Mouse (Mus musculus): Measurements from ENCODE around the gene Lrrc10.
"Not testable (repeated sequence)": the region's sequence is repeated elsewhere in the genome, so short reads cannot be mapped to it uniquely, and the experiment has no call there.

The Lrrc10 gene

DNA sequence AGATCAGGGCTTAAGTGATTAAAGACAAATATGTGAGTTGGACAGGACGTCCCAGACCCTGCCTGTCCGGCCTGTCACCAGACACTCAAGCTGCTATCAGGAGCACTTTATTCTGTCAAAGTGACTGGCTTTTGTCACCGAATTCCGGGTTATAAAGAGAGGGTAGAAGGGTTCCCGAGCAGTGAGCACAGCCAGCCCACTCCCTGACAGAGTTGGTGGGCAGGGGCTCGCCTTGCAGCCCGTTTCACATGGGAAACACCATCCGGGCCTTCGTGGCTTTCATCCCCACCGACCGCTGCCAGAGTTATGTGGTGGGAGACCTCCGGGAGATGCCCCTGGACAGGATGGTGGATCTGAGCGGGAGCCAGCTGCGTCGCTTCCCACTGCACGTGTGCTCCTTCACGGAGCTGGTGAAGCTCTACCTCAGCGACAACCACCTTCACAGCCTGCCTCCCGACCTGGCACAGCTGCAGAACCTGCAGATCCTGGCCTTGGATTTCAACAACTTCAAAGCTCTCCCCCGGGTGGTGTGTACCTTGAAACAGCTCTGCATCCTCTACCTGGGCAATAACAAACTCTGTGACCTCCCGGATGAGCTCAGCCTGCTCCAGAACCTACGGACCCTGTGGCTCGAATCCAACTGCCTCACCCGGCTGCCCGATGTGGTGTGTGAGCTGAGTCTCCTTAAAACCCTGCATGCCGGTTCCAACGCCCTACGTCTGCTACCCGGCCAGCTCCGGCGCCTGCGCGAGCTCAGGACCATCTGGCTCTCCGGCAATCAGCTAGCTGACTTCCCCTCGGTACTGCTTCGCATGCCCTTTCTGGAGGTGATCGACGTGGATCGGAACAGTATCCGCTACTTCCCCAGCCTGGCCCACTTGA, at the start of gene Lrrc10:
Gene Lrrc10, plus strand, starts transcription at position 167 of the 882 bp plus-strand sequence.
- no peak for DNase-seq (ENCODE audit: low spot score)

DNA sequence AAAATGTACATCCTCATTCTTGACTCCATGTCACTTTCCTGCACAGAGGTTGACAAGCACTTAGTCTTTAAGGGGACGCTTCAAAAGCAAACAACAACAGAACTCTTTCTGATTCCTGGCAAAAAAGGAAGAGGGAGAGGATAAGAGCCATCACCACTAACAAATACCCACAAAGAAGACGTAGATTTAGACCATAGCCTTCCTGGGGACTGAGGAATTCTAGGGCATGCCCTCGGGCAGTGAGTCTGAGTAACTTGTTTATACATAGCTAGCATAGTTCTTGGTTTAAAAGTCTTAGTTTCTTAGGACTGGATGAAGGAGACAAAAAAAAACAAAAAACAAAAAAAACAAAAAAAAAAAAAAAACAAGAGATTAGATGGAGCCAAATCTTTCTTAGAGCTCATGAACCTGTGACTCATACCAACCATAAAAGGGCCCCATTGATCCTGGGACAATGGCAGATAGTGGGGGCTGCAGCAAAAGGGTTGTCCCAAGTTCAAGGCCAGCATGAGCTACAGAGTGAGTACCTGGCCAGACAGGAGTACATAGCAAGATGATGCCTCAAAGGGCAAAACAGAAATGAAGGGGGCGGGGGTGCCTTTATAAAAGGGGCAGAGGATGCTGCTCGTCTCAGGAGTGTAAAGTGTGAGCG, 49.4 kb upstream of the Lrrc10 start:
- DNase-seq (ENCODE audit: low spot score), result no peak

DNA sequence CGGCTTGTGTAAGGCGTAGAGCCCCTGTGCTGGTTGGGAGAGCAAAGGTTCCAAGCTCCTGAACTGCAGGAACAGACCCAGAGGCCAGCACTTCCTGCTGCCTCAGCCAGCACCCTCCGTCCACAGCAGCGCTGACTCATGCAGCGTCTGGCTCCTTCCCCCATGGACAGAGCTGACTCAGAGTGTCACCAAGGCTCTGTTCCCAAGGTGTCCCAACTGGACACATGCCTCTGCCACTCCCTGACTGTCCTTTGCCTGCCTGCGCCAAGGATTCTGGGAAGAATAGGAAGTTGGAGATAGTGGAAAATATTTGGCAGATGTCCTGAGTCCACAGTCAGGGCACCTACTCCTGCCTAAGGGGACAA, 48.9 kb upstream of the Lrrc10 start:
- DNase-seq (ENCODE audit: low spot score), result peak; percentile 85

DNA sequence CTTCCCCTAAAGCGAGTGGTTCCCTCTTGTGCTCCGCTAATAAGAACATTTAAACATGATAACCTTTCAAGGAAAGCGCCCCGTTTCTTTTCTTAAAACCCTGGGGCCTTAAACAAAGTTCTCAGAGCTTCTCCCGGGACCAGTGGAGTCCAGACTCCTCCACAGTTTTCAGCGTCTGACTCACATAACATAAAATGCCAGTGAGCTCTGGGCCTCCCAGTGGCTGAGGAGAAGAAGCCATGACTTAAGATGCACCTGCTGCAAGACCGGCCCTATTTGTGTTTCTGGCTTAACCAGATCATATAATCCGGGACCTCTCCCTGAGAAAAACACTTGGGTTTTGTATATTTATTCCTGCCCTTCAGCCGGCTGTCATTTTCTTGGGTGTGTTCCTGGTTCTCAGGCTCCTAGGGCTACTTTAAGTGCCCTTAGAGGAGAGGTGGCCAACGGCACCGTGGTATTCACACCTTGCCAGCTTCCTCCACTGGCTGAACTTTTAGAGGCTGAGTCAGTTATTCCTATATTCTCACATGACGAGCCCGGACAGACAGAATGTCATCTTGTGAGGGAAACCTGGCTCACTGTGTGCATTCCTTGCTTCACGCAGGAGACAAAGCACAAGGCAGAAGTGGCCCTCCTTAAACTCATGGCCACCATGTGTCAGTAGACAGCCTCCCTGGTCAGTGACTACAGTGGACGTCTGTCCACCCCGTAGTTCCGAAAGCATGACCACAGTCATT, 46.3 kb upstream of the Lrrc10 start:
- no peak for DNase-seq (ENCODE audit: low spot score)

DNA sequence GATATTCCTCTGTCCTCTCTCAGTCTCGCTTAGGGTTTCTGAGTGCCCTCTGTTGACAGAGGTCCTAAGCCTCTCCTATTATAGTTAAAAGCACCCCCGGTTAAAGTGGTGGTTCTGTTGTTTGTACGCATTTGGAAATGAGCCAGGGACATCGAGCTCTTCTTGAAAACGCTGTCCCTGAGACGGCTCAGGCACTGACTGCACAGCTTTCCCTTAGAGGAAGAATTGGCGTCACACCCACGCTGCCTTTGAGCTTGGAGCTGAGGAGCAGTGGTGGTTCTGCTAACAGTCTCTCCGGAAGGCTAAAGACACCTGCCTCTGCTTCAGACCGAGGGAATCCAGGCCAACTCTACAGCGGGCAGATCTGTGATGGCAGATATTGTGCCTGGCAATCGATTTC, 44.2 kb upstream of the Lrrc10 start:
- no peak for DNase-seq (ENCODE audit: low spot score)

DNA sequence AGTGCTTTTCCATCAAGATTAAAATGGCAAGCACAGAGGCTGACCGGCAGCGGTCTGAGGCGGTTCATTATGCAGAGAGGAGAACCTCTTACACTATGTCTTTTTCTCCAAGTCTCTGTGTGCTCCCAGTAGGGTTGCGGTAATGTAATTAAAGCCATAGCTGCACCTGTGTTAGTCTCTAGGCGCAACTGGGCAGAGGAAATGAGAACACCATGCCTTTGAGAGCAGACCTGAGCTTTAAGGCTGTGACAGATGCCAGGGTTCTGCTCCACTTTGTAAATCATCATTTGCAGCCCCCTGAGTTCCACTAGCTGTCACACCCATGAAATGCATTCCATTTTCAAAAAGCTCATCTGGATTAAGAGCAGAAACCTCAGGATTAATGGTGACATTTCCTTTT, 40.4 kb upstream of the Lrrc10 start:
- DNase-seq (ENCODE audit: low spot score), result no peak

DNA sequence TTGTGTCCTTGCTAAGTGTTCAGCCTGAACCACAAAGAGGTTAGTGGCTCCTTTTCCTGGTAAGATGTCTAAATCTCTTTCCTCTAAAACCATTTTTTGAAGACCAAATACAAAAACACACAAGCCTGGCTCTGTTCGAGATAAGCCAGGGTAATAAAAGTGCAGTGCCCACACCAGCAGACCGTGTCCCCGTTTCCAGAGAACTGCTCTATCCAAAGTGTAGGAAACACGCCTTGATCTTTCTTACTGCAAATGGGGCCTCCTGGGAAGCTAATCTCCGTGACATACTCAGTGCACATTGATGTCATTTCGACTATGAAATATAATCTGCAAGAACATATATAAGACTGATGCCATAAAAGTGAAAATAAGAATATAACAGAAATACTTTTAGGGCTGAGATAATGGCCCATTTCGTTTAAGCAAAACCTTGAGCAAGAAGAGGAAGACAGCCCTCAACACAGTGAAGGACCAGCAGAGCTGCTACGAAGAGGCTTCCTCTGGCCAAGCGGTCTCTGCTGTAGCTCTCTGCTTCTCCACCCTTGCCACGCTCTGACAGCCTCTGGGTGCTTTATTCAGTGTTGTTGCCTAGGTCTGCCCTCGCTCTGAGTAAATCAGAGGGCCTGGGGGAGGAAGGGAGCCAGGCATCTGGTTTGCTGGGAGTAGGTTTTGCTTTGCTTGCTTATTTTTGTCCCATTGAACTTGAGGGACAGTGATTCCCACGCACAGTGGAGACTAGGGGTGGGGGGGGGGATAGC, 39.3 kb upstream of the Lrrc10 start:
- DNase-seq (ENCODE audit: low spot score), result no peak

DNA sequence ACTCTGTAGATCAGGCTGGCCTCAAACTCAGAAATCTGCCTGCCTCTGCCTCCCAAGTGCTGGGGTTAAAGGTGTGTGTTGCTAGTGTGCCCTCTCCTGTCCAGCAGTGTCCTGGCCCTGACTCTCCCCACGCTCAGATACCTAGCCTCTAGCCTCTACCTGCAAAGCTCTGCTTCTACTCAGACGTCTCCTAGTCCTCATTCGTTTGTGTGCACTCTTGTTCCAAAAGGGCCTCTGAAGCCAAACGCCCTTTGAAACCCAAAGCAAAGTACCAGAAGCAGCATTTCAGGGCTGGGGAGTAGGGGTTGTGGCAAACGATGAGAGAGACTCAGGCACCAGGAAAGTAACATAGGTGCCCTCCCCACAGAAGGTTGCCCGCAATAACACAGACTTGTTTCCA, 35.5 kb upstream of the Lrrc10 start:
- DNase-seq (ENCODE audit: low spot score), result no peak

DNA sequence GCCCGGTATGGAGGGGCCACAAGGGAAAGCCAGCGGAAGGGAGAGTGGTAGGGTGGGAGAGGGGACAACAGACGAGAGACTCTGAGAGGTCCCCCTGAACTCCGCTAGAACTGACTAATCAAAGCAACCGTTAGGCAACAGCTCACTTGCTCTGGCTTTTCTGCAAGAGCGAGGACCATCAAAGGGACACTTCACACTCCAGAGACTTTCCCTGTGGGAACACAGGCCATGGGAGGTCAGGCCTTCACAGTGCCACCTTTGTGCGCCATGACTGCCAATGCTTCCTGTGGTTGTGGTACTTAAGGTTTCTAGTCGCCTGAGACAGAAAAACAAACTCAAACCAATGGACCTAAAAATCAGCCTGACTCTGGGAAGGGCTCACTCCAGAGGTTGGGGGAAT, 34.1 kb upstream of the Lrrc10 start:
- DNase-seq (ENCODE audit: low spot score), result no peak

DNA sequence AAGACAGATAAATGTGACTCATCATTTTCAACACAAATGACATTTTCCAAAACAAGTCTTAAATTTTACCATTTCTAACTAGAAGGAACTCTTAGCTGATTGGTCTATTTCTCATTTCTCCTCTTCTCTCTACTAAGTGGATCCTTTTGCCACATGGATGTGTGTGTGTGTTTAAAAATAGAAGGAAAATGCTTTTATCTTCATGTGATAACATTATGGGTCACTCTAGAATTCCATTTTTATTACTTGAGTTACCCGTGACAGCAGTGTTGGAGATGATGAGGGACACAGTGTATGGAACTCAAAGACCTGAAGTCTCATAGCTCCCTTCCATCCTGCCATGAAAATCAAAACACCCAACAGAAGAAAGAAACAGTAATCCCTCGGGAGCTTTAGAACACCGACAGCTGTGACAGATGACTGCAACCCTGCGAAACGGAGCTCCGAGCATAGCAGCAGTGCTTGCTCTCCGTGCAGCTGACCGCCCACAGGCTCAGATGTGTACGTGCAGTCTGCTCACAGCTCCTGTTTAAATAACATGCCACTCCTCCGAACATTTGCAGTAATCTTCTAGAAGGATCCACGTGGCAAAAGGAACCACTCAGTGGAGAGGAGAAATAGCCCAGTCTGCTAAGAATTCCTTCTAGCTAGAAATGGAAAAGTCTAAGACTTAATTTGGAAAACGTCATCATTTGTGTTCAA, 31.3 kb upstream of the Lrrc10 start:
- no peak for DNase-seq (ENCODE audit: low spot score)

DNA sequence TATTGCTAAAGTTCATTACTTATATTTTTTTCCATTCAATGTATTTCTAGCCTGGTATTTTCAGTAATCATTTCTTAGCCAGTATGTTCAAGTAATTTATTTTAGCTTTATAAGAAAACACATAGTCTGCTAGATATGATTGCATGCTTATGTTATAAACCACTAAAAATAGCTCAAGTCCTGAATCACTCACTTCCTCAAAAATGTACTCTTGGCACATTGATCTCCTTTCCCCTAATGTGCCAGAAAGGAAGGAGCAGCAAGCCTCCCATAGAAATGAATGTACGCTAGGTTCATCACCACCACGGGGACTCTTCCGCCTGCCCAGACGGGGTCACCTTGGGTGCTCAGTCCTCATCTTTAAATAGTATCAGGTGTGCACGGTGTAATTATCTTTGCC, 30.6 kb upstream of the Lrrc10 start:
- DNase-seq (ENCODE audit: low spot score), result no peak

DNA sequence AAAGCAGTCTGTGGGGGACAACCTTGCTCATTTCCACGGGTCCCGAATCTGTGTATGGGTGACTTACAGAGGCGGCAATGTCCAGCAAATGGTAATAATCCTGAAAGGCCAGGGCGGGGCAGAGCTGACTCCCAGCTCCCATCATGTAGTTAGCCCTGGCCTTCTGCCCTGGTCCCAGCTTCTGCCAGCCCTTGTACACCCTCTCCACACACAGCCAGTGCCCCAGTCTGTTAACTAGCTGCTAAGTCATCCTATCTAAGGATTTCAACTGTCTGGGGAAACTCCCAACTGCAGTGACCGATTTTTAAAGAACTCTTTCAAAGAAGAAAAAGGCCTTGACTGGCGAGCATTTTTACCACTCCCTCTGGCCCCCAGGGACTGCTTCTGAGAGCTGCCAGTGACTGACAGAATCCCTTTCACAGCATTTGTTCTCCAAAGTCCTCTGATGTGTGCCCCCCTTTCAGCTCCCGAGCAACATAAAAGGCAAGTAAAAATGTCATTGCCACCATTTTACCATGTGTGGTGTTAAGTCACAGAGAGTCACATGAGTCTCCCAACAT, 26.8 kb upstream of the Lrrc10 start:
- DNase-seq (ENCODE audit: low spot score), result no peak

DNA sequence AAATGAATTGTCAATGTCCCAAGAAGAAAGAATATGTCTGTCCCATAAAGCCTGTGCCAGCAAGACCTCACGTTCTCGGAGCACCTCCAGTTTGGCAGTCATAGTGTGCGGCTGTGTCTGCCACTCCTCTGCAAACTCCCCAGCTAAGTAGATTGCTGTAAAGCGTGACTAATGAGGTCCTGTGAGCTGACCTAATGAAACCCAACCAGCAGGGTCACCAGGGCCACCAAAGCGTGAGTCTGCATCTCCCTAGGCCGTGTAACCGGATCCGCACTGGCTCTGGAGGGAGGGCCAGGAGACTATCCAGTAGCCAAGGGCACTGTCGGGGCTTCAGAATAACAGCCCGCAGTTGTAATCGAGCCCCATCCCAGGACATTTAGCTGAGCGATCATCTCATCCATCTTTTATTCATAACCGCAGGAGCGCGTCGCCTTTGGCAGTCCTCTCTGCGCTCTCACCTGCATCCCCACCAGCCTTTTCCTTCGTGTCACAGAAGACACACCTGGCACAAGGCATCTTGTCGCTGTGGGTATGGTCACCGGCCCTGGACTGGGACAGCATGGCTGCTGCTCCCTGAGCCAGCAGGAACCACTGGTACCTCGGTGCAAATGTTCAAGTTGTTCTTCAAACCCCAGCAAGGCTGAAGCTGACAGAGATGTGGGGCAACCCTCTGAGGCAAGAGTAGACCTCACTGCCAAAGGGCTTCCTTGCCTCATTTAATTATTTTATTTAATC, 24.0 kb upstream of the Lrrc10 start:
- peak; percentile 25 for DNase-seq (ENCODE audit: low spot score)

DNA sequence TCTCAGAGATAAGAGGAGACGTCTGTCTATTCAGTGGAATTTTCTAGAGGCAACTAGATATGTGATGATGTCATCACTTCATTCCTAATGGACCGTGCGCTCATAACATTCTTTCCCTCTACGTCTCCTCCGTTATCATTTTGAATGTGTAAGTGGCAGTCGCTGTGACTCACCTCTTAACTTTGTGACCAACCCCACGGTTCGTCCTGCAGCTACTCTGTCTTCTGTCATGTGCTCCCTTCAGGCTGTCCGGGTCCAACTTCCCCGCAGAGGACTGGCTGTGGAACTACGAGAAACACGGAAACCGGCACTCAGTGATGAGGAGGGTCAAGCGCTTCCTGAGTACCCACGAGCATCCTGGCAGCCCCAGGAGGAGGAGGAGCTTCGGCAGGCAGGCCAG, 21.4 kb upstream of the Lrrc10 start:
- no peak for DNase-seq (ENCODE audit: low spot score)

DNA sequence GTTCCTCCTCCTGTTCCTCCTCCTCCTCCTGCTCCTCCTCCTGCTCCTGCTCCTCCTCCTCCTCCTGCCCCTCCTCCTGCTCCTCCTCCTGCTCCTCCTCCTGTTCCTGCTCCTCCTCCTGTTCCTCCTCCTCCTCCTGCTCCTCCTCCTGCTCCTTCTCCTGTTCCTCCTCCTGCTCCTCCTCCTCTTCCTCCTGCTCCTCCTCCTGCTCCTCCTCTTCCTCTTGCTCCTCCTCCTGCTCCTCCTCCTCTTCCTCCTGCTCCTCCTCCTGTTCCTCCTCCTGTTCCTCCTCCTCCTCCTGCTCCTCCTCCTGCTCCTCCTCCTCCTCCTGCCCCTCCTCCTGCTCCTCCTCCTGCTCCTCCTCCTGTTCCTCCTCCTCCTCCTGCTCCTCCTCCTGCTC, 19.4 kb upstream of the Lrrc10 start:
- not testable (repeated sequence) for DNase-seq (ENCODE audit: low spot score)

DNA sequence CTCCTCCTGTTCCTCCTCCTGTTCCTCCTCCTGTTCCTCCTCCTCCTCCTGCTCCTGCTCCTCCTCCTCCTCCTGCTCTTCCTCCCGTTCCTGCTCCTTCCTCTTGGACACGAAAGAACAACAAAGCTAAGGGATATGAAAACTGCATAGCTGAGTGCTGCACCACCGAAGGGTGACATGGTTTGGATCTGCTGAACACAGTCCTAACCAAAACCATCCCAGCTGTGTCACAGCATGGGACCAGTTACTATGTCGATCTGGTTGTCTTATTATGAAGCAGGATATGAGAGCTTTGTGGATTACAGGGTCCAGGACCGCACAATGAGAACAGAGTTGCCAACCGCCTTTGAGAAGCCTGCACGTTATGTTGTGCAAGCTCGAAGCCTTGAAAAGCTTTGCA, 19.0 kb upstream of the Lrrc10 start:
- DNase-seq (ENCODE audit: low spot score), result no peak

DNA sequence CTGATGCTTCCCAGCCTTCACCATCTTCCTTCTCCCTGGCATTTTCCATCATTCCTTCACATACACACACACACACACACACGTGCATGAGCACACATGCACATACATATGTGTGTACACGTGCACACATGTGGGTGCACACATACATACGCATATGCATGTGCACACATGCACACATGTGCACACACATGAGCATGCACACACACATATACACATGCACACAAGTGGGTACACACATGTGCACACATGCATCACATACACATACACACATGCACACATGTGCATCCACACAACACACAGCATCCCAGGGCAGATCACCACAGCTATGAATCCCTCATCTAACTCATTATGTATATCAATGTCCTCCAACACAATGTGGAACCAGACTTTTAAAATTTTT, 14.0 kb upstream of the Lrrc10 start:
- DNase-seq (ENCODE audit: low spot score), result no peak

DNA sequence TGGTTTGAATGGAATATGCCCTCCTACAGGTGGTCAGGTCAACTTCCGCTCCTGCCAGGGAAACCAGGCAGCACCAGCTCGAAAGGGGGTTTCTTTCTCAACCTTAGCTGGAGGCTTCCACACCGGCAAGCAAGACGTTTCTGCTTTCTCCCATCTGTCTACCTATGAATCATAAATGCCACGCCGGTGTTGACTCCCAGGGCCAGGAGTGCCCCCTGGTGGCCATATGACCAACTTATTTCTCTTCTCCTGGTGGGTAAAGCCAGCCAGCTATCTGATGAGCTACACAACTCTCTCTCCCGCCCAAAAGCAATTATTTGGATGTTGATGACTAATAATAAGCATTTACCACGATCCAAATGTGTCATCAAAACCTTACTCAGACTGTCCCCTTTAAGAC, 11.4 kb upstream of the Lrrc10 start:
- DNase-seq (ENCODE audit: low spot score), result peak; percentile 91

DNA sequence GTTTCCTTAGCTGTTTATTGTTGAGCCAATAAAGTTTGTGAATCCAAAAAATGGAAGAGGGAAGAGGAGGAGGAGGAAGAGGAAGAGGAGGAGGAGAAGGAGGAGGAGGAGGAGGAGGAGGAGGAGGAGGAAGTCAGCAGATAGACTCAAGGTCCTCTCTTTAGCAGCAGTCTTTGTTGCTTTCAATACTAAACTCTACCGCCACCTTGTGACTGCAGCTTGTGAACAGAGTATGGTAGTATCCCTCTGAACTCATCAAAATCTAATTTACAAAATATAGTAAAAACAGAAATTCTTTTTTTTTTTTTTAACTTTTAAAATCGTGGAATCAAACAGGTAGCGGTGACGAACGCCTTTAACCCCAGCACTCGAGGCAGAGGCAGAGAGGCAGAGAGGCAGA, 4.8 kb upstream of the Lrrc10 start:
- no peak for DNase-seq (ENCODE audit: low spot score)

DNA sequence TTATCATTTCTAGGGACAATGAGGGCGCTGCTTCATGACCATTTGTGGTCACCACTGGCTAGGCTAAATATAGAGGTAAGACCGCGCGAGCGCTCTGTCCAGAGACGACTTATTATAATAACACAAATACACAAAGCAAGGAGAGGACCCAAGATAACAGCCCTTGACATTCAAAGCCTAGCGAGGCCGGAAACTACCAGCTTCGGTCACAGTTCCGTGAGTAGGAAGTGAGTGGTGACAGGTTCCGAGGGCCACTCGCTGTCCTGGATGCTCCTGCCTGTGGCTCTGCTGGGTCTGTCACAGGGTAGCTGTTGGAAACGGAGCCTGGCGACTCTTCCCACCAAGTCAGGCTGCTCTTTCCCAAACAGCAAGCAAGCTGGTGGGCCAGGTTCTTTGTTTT, 2.8 kb upstream of the Lrrc10 start:
- no peak for DNase-seq (ENCODE audit: low spot score)

Measured in urinary bladder, postnatal 14 days (tissue).